Comparison of ENCODE assay signal across 8 mouse cellular contexts in genomic region chr19:14449738-14450137, GRCm38 (mm10).
DNase-seq lines count a peak whose midpoint lies in the region; ATAC-seq and TF ChIP-seq lines count a peak whose summit lies in the region.

No protein-coding gene starts in this region.

- WGBS in kidney, embryonic 16.5 days = 93% methylated on average over 3 of the region's 3 CpGs
- WGBS in small intestine, adult 2 months = 86% methylated on average over 3 of the region's 3 CpGs

- no peak for TF ChIP-seq POLR2A in small intestine, adult 2 months (IDR thresholded peaks at IDR 0.05; ENCODE audit: low read depth, low read length)

- H3K4me3 ChIP-seq in kidney, embryonic 16.5 days (ENCODE audit: low read length) = no peak overlapping the region
- H3K4me3 ChIP-seq in small intestine, adult 2 months (ENCODE audit: low read depth, low read length) = no peak overlapping the region

- ATAC-seq in kidney, embryonic 16.5 days (ENCODE audit: low FRiP score, low TSS enrichment) = no peak

- H3K4me2 ChIP-seq in kidney, embryonic 16.5 days (replicated peaks; ENCODE audit: low read depth, low read length) = no peak overlapping the region

- H3K27ac ChIP-seq in kidney, embryonic 16.5 days (ENCODE audit: low read length) = no peak overlapping the region
- H3K27ac ChIP-seq in small intestine, adult 2 months (ENCODE audit: insufficient read depth, low read depth, low read length) = no peak overlapping the region

- no peaks in the 10 kb centered on the region for H3K27me3 ChIP-seq in kidney, embryonic 16.5 days (ENCODE audit: insufficient read depth, low read length)
- H3K27me3 ChIP-seq in small intestine, adult 2 months (ENCODE audit: control insufficient read depth, insufficient read depth, low read length) = no peaks in the 10 kb centered on the region

- no peaks in the 10 kb centered on the region for H3K9me3 ChIP-seq in kidney, embryonic 16.5 days (ENCODE audit: low read length)

- H3K4me1 ChIP-seq in kidney, embryonic 16.5 days (ENCODE audit: insufficient read depth, low read length) = no peaks in the 10 kb centered on the region
- no peaks in the 10 kb centered on the region for H3K4me1 ChIP-seq in small intestine, adult 2 months (ENCODE audit: control insufficient read depth, insufficient read depth, insufficient read length, low read length)

- no peak overlapping the region for H3K9ac ChIP-seq in kidney, embryonic 16.5 days (replicated peaks; ENCODE audit: low read length)

- peaks cover 36% of the 10 kb centered on the region for H3K36me3 ChIP-seq in kidney, embryonic 16.5 days (ENCODE audit: insufficient read depth, low read length)
- H3K36me3 ChIP-seq in small intestine, adult 2 months (ENCODE audit: control insufficient read depth, insufficient read depth, low read length) = peaks cover 48% of the 10 kb centered on the region

- peak; percentile 46; the same call in 1 of the 2 replicates for TF ChIP-seq CTCF in small intestine, adult 2 months (IDR thresholded peaks at IDR 0.05; ENCODE audit: extremely low read depth, insufficient read length, insufficient replicate concordance, low read depth, low read length)

- peak; percentile 16 for DNase-seq in kidney, adult 18-20 months
- DNase-seq in NIH3T3 (ENCODE audit: low read depth) = peak; percentile 25
- DNase-seq in kidney, postnatal 10 days = peak; percentile 37
- no peak for DNase-seq in frontal cortex, postnatal 10 days (ENCODE audit: low spot score in 2 of 2)
- DNase-seq in ovary, adult 18-20 months (ENCODE audit: low spot score) = no peak
- DNase-seq in c-Kit-positive CD71-positive TER-119-positive erythroid progenitor cells, embryonic 14.5 days (ENCODE audit: low spot score) = no peak

Comparison
In these comparisons a context has a peak if more than half of its experiments do, and no peak if none do; other contexts are left out.
1. DNase-seq: peak in kidney, adult 18-20 months (single experiment), NIH3T3 (single experiment) and kidney, postnatal 10 days (single experiment); none in frontal cortex, postnatal 10 days (0 of 2), ovary, adult 18-20 months (single experiment) and c-Kit-positive CD71-positive TER-119-positive erythroid progenitor cells, embryonic 14.5 days (single experiment).